Mouse (Mus musculus) ES-E14 (cell line): ENCODE results near the gene Tmem253. TPM values are rescaled to one million over a fixed set of nuclear protein-coding genes. Genes with fewer than 3 reads are reported as not detected.
A peak's percentile ranks its signal among the peaks of the same experiment; 100 is the strongest.
"Not testable (repeated sequence)": the region's sequence is repeated elsewhere in the genome, so short reads cannot be mapped to it uniquely, and the experiment has no call there.

Source experiments
- DNase-seq: peaks from one replicate; pipeline ENCODE4 v3.0.0-alpha.2; 2013; ENCODE audit warnings: low read depth, low spot score
- H3K27ac ChIP-seq: 2 replicates; pipeline ENCODE4 v1.5.1; 2012; ENCODE audit warnings: low read depth, mild to moderate bottlenecking, low read length, moderate library complexity, mixed read lengths; ENCODE audit not compliant: poor library complexity, insufficient read depth, severe bottlenecking
- H3K36me3 ChIP-seq: 2 replicates; pipeline ENCODE4 v1.6.1; 2012; ENCODE audit warnings: mild to moderate bottlenecking, low read length, moderate library complexity, mixed read lengths; ENCODE audit not compliant: control insufficient read depth, poor library complexity, insufficient read depth, severe bottlenecking
- H3K4me1 ChIP-seq, 2 experiments: fragments of 150-350 bp in 1 of 2; sonication (generic) in 1 of 2; 2 replicates each; pipeline ENCODE4 v1.6.1; 2012; ENCODE audit warnings: low read length in 2 of 2, mild to moderate bottlenecking in 1 of 2, mixed read lengths in 1 of 2; ENCODE audit not compliant: control insufficient read depth in 2 of 2, insufficient read depth in 2 of 2, poor library complexity in 1 of 2
- H3K4me3 ChIP-seq, 2 experiments: fragments of 150-350 bp in 1 of 2; sonication (generic) in 1 of 2; 2 replicates each; pipeline ENCODE4 v1.5.1; 2012; ENCODE audit warnings: low read length in 2 of 2, low read depth in 1 of 2, mild to moderate bottlenecking in 1 of 2, mixed read lengths in 1 of 2; ENCODE audit not compliant: insufficient read depth in 1 of 2, poor library complexity in 1 of 2, severe bottlenecking in 1 of 2
- H3K9ac ChIP-seq: 2 replicates; pipeline ENCODE4 v1.6.1; 2012; ENCODE audit warnings: low read depth, mild to moderate bottlenecking, low read length, mixed read lengths; ENCODE audit not compliant: poor library complexity, insufficient read depth, severe bottlenecking
- H3K9me3 ChIP-seq: fragments of 150-350 bp; sonication (generic); 2 replicates; pipeline ENCODE4 v1.6.1; 2012; ENCODE audit warnings: low read depth, mild to moderate bottlenecking, low read length; ENCODE audit not compliant: control insufficient read depth, insufficient read depth
- CHD2 ChIP-seq: IDR thresholded peaks from 2 replicates; pipeline ENCODE4 v1.6.1; 2014; ENCODE audit warnings: mild to moderate bottlenecking, low read depth, low read length, inconsistent platforms
- HCFC1 ChIP-seq: IDR thresholded peaks from 2 replicates; pipeline ENCODE4 v1.6.1; 2012; ENCODE audit warnings: low read length, inconsistent platforms, borderline replicate concordance; ENCODE audit not compliant: insufficient read depth
- MAFK ChIP-seq: IDR thresholded peaks from 2 replicates; pipeline ENCODE4 v1.6.1; 2014; ENCODE audit warnings: mild to moderate bottlenecking, low read depth, low read length, inconsistent platforms; ENCODE audit not compliant: insufficient read depth
- ZC3H11A ChIP-seq: IDR thresholded peaks from 2 replicates; pipeline ENCODE4 v1.6.1; 2012; ENCODE audit warnings: low read depth, mild to moderate bottlenecking, inconsistent platforms, low read length, borderline replicate concordance
- ZNF384 ChIP-seq: IDR thresholded peaks from 2 replicates; pipeline ENCODE4 v1.6.1; 2012; ENCODE audit warnings: low read depth, low read length, inconsistent platforms
- in situ Hi-C, 2 experiments: fragments of 600-800 bp; cut with MboI; formaldehyde crosslinking; loops; one replicate each; pipeline ENCODE4 v1.15.1; 2025; ENCODE audit warnings: low sequenced_read_pairs in 2 of 2, inconsistent platforms in 1 of 2; ENCODE audit not compliant: unreplicated experiment in 2 of 2
- total RNA-seq: library from RNA; depleted of rRNA; stranded (reverse); fragments of 300-350 nt; gene quantifications from 2 replicates; pipeline ENCODE4 v1.2.3, GENCODE M21; 2012

Gene Tmem253
- total RNA-seq, 1 experiment = 3.6 TPM

DNA sequence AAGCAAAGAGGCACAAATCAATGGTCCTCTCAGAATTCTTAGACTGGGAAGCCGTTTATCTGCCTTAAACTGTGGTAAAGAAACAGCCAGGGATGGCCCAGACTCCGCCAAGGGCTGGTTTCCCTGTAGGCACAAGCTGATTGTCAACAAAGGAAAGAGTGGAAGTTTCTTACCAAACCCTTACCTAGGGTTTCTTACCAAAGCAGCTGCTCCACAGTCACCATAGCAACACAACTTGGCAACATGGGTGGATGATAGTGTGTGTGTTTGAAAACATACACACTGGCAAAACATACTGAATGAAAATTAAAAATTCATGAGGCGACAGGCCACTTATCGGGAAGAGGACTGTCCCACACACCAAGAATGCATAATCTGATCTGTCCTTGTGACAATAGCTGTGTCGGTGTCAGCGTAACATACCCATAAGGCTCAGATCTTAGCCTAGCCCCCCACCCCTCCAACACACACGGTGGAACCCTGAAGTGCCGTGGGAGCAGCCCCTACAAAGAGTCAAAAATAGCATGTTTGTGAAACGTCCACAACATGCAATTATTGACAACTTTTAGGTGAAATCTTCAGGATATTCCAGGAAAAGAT lies 30.6 kb downstream of the Tmem253 start:
- TF ChIP-seq HCFC1 = no peak
- no peak for TF ChIP-seq CHD2
- TF ChIP-seq ZNF384 = no peak
- TF ChIP-seq MAFK = no peak
- no peak for TF ChIP-seq ZC3H11A
- peaks cover 3 to 7% of the 10 kb centered on the region in 2 experiments; a peak in 2 of 4 replicates for H3K4me1 ChIP-seq
- in situ Hi-C loops = no loop called here

DNA sequence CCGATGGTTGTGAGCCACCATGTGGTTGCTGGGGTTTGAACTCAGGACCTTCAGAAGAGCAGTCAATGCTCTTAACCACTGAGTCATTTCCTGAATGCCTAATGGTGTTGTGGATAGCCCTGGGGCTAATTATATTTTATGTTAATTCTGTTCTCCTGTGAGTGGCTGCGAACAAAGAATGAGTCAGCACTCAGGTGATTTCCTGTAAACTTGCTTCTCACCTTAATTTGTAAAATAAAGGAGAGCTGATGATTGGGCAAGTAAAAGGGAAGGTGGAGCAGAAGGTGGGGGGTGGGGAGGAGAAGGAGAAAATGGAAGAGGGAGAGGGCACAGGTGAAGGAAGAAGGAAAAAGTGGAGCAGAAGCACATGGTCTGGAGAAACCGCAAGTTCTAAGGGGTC lies 37.3 kb downstream of the Tmem253 start:
- H3K9ac ChIP-seq, in situ Hi-C loops, DNase-seq, H3K9me3 ChIP-seq, H3K4me3 ChIP-seq, H3K4me1 ChIP-seq: not testable (repeated sequence)
- H3K36me3 ChIP-seq = peaks cover 15% of the 10 kb centered on the region; the same call in 1 of the 2 replicates
- peak overlapping the region; percentile 31; the same call in 1 of the 2 replicates for H3K27ac ChIP-seq

More for the DNA sequence above, 30.6 kb downstream of the Tmem253 start:
- H3K4me3 ChIP-seq = no peak overlapping the region
- H3K9ac ChIP-seq = no peak overlapping the region
- DNase-seq = no peak
- no peak overlapping the region for H3K27ac ChIP-seq
- H3K36me3 ChIP-seq = peaks cover 3% of the 10 kb centered on the region; the same call in 1 of the 2 replicates
- no peaks in the 10 kb centered on the region for H3K9me3 ChIP-seq

DNA sequence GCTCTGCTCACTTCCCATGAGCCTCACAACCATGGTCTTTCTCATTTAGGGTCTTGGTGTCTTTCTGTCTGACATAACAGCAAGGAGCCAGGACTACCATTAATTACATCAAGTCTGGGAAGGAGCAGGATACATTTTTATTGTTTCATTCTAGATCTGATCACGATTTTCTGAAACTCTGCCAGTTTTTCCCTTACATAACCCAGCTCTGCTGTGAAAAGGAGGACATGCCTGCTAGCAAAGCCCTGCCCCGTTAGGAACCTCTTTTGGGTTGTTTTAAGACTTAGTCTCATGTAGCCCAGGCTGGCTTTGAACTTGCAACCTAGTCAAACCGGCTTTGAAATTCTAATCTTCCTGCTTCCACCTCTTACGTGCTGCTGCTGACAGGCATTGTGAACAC lies 44.5 kb downstream of the Tmem253 start:
- H3K4me1 ChIP-seq = peaks cover 13 to 21% of the 10 kb centered on the region in 2 experiments
- no peaks in the 10 kb centered on the region; the same call in 1 of the 2 replicates for H3K9me3 ChIP-seq
- H3K36me3 ChIP-seq = 0 out of 2 replicates have a peak, but pooled peaks cover 2% of the 10 kb centered on the region
- no peak overlapping the region for H3K4me3 ChIP-seq
- H3K27ac ChIP-seq = no peak overlapping the region; the same call in 1 of the 2 replicates
- in situ Hi-C loops = no loop called here
- DNase-seq = no peak
- TF ChIP-seq HCFC1 (no peak), CHD2 (no peak), MAFK (no peak), ZC3H11A (no peak), ZNF384 (no peak)
- H3K9ac ChIP-seq = no peak overlapping the region

DNA sequence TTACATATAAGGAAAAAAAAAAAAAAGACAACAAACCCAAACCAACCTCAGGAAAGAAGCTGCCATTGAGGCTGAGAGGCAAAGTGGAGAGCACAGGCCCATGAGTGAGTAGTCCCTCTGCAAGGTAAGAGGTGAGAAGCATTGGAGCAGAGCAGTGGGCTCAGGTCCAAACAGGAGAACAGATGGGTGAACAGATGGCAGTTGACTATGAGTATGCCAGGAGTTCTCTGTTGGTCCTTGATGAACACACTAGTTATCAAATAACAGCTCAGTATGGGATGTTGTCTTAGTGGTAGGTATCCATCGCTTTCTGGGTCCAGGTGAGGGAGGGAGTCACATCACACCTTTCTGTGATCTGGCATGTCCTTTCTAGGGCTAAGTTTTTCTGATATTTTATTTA lies 45.3 kb downstream of the Tmem253 start:
- no peak overlapping the region for H3K4me3 ChIP-seq
- no peak for DNase-seq
- no peaks in the 10 kb centered on the region for H3K9me3 ChIP-seq
- TF ChIP-seq CHD2 (no peak), ZC3H11A (no peak), ZNF384 (no peak; the same call in 1 of the 2 replicates), MAFK (no peak), HCFC1 (no peak)
- no peak overlapping the region for H3K9ac ChIP-seq
- in situ Hi-C loops = no loop called here
- H3K4me1 ChIP-seq = peaks cover 16 to 24% of the 10 kb centered on the region in 2 experiments
- H3K27ac ChIP-seq = no peak overlapping the region
- no peaks in the 10 kb centered on the region for H3K36me3 ChIP-seq

DNA sequence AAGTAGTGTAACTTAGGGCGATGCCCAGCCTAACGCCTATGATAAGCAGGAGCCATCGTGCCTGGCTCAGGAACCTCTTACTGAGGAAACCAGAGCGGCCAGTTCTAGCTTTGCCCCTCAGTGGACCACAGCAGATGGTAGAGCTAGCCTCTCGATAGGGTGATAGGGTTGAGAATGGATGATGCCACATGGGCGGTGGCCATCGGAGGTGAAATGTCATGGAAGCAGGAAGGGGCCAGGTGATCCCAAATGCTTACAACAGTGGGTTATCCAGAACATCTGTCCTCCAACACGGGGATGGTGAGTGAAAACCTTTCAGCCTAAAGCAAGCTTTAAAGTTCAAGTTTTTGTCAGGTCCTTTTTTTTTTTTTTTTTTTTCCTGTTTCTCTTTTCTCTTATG lies 46.3 kb downstream of the Tmem253 start:
- H3K4me3 ChIP-seq = no peak overlapping the region
- DNase-seq = no peak
- H3K27ac ChIP-seq = peak overlapping the region; percentile 16; the same call in 1 of the 2 replicates
- in situ Hi-C loops = no loop called here
- peaks cover 20 to 27% of the 10 kb centered on the region in 2 experiments for H3K4me1 ChIP-seq
- no peaks in the 10 kb centered on the region for H3K9me3 ChIP-seq
- 0 out of 2 replicates have a peak overlapping the region, but pooled peaks have one; percentile 35 for H3K9ac ChIP-seq
- no peak for TF ChIP-seq HCFC1
- TF ChIP-seq ZC3H11A = no peak
- no peak for TF ChIP-seq CHD2
- no peak for TF ChIP-seq MAFK
- no peak for TF ChIP-seq ZNF384
- no peaks in the 10 kb centered on the region for H3K36me3 ChIP-seq
